Comparison of ENCODE assay signal across 8 mouse cellular contexts in the genomic region with DNA sequence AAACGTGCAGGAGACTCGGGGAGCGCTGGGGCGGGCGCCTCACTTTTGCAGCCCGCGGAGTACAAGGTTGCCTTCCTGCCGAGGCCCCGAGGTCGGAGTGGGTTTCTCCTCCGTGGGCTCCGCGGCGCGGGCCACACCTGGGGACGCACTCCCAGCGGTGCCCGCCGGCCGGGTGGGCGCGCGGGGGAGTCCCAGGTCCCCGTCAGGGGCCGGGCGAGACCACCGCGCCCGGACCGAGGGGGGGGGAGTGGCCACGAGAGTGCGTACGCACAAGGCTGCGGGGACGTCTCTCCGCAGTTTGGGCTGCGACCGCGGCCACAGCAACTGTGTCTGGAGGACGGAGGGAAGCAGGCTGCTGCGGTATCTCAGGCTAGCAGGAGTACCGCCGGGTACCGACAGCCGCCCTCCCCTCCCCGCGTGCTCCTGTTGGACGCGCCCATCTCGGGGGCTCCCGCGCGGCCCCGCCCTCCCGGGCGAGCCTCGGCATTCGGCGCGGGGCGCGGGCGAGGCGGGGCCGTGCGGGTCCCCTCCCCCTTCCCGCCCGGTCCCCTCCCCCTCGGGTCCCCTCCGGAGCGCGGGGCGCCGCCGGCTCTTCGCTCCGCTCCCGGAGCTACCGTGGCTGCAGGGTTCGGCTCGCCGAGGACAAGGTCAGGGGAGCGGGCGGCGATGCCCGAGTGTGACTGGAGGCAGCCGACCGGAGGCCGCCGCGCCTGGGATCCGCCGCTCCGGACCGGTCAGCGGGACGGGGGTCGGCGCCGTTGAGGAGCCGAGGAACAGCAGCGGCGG. TPM values are rescaled to one million over a fixed set of nuclear protein-coding genes. Genes with fewer than 3 reads are reported as not detected.
DNase-seq lines count a peak whose midpoint lies in the region; ATAC-seq lines count a peak whose summit lies in the region.

Gene Atrnl1, plus strand, starts transcription at position 559 of the 786 bp plus-strand sequence.

- peak within 1 kb of the TSS; percentile 93 for H3K9ac ChIP-seq in hindbrain, embryonic 11.5 days (ENCODE audit: low read depth, low read length)

- no peaks in the 10 kb centered on the region for H3K4me1 ChIP-seq in hindbrain, embryonic 11.5 days (replicated peaks; ENCODE audit: control insufficient read depth, insufficient read depth, low read length)

- peak within 1 kb of the TSS; percentile 98 for H3K27ac ChIP-seq in hindbrain, embryonic 11.5 days (ENCODE audit: low read depth, low read length)

- DNase-seq in NIH3T3 (ENCODE audit: low read depth), result peak; percentile 94
- peak; percentile 55 for DNase-seq in cerebellum, adult 9-11 months
- peak; percentile 62 to 81 for DNase-seq in frontal cortex, adult 2 months (ENCODE audit: extremely low spot score in 1 of 2, low spot score in 1 of 2)
- DNase-seq in hindbrain, embryonic 11.5 days (ENCODE audit: low spot score), result peak; percentile 92
- DNase-seq in layer of hippocampus, postnatal 36 days, result peak; percentile 82 to 84
- peak; percentile 87 for DNase-seq in lung, postnatal 25 days (ENCODE audit: low spot score)
- peak; percentile 79 for DNase-seq in retina, adult 2 months (ENCODE audit: low read depth, low spot score)
- peak; percentile 90 for DNase-seq in thymus, postnatal 25 days

- ATAC-seq in hindbrain, embryonic 11.5 days (ENCODE audit: low FRiP score), result peak; percentile 93

- H3K36me3 ChIP-seq in hindbrain, embryonic 11.5 days (ENCODE audit: control insufficient read depth, insufficient read depth, low read length), result no peaks in the 10 kb centered on the region

- H3K9me3 ChIP-seq in hindbrain, embryonic 11.5 days (ENCODE audit: control insufficient read depth, low read length), result no peaks in the 10 kb centered on the region

- H3K4me3 ChIP-seq in hindbrain, embryonic 11.5 days (ENCODE audit: low read depth, low read length), result peak within 1 kb of the TSS; percentile 79

- peak within 1 kb of the TSS; percentile 100 for H3K4me2 ChIP-seq in hindbrain, embryonic 11.5 days (replicated peaks; ENCODE audit: low read depth, low read length)

- under 1% methylated on average over 65 of the region's 103 CpGs for WGBS in hindbrain, embryonic 11.5 days

- no peaks in the 10 kb centered on the region; the same call in 1 of the 2 replicates for H3K27me3 ChIP-seq in hindbrain, embryonic 11.5 days (ENCODE audit: control insufficient read depth, insufficient read depth, low read length)

RNA-seq across cellular contexts. Expression of gene Atrnl1, which starts in this region (rescaled TPM):
- 34.9 and 35.9 TPM in 2 replicates for polyA plus RNA-seq in frontal cortex, adult 2 months (2012; rRNA removed)
- polyA plus RNA-seq in hindbrain, embryonic 11.5 days (2014; fragmentation: Nextera tagmentation; extraction: Ambion mirVana), result 6.6 and 7.0 TPM in 2 replicates
- 10 to 100 TPM; 67.3 to 71.1 TPM for total RNA-seq in layer of hippocampus, postnatal 36 days (2021)

Comparison
In these comparisons a context has a peak if more than half of its experiments do, and no peak if none do; other contexts are left out.
1. Peak in every context shown above with its lines: DNase-seq, ATAC-seq, H3K4me3 ChIP-seq and H3K27ac ChIP-seq.